ENCODE assay signal across 9 mouse cellular contexts in the genomic region with DNA sequence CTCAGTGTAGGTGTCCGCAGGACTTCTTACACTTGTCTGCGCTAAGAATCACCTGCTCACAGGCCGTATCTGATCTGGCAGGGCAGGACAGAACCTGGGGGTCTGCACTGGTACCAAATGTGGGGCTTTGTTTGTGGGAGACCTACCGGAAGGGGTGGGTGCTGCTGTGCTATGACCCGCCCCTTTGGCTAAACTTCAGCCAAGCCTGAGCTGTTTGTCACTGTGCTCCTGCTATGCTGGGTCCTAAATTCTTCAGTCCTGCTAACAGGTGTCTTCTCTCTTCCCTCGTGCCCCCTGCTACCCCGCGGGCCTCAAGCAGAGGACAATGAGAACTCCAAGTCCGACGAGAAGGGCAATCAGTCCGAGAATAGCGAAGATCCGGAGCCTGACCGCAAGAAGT.
DNase-seq lines count a peak whose midpoint lies in the region; ATAC-seq lines count a peak whose summit lies in the region.
"Had no signal": no experiment of that assay in that cellular context is flagged by ENCODE, and none has a peak within 500 bp of the region (broad histone marks: within the 10 kb centered on the region; RNA-seq: fewer than 3 reads in every experiment).

No protein-coding gene starts in this region.

- peaks cover 14% of the 10 kb centered on the region for H3K4me1 ChIP-seq in heart, embryonic 15.5 days (replicated peaks)
- H3K4me1 ChIP-seq in hindbrain, embryonic 14.5 days (replicated peaks; ENCODE audit: control insufficient read depth, insufficient read depth, low read length): no peaks in the 10 kb centered on the region; the same call in 1 of the 2 replicates
- H3K4me1 ChIP-seq in midbrain, embryonic 12.5 days: peaks cover 10% of the 10 kb centered on the region

- peaks cover 45% of the 10 kb centered on the region for H3K27me3 ChIP-seq in heart, embryonic 15.5 days
- peaks cover 13% of the 10 kb centered on the region; the same call in 1 of the 2 replicates for H3K27me3 ChIP-seq in hindbrain, embryonic 14.5 days (ENCODE audit: control insufficient read depth, insufficient read depth, low read length)
- H3K27me3 ChIP-seq in midbrain, embryonic 12.5 days: peaks cover 27% of the 10 kb centered on the region

- no peak for ATAC-seq in heart, embryonic 15.5 days (replicated peaks; ENCODE audit: insufficient number of reproducible peaks, insufficient read depth, low FRiP score, low read depth)
- ATAC-seq in hindbrain, embryonic 14.5 days (ENCODE audit: low FRiP score): no peak
- no peak for ATAC-seq in midbrain, embryonic 12.5 days (ENCODE audit: low FRiP score, low read depth)

- H3K9me3 ChIP-seq in heart, embryonic 15.5 days (replicated peaks): no peaks in the 10 kb centered on the region
- no peaks in the 10 kb centered on the region for H3K9me3 ChIP-seq in hindbrain, embryonic 14.5 days (ENCODE audit: control insufficient read depth, low read length)
- H3K9me3 ChIP-seq in midbrain, embryonic 12.5 days: no peaks in the 10 kb centered on the region

- no peak for DNase-seq in heart, adult 9 months (ENCODE audit: low spot score in 2 of 2)
- peak; percentile 68 for DNase-seq in R1 (ENCODE audit: low read depth, low spot score)
- DNase-seq in hindbrain, embryonic 14.5 days (ENCODE audit: low spot score): no peak
- DNase-seq in cerebellum, adult 9-11 months: no peak
- DNase-seq in spleen, postnatal 14 days (ENCODE audit: low spot score in 2 of 2): no peak
- DNase-seq in cerebellum, adult 18-20 months: no peak
- DNase-seq: lung, adult 18-20 months had no signal

- no peaks in the 10 kb centered on the region for H3K36me3 ChIP-seq in heart, embryonic 15.5 days
- H3K36me3 ChIP-seq in hindbrain, embryonic 14.5 days (replicated peaks; ENCODE audit: control insufficient read depth, insufficient read depth): no peaks in the 10 kb centered on the region
- H3K36me3 ChIP-seq in midbrain, embryonic 12.5 days: peaks cover 7% of the 10 kb centered on the region

- H3K27ac ChIP-seq in heart, embryonic 15.5 days: no peak overlapping the region
- no peak overlapping the region for H3K27ac ChIP-seq in hindbrain, embryonic 14.5 days
- no peak overlapping the region for H3K27ac ChIP-seq in midbrain, embryonic 12.5 days (replicated peaks)

- peak overlapping the region; percentile 9; the same call in 1 of the 2 replicates for H3K9ac ChIP-seq in heart, embryonic 15.5 days
- H3K9ac ChIP-seq in hindbrain, embryonic 14.5 days: peak overlapping the region; percentile 47
- H3K9ac ChIP-seq in midbrain, embryonic 12.5 days (replicated peaks): no peak overlapping the region

- 28% methylated on average over 14 of the region's 14 CpGs for WGBS in heart, embryonic 15.5 days
- 29% methylated on average over 14 of the region's 14 CpGs for WGBS in hindbrain, embryonic 14.5 days
- 33% methylated on average over 14 of the region's 14 CpGs for WGBS in midbrain, embryonic 12.5 days

- H3K4me3 ChIP-seq in heart, embryonic 15.5 days: peak overlapping the region; percentile 52
- H3K4me3 ChIP-seq in hindbrain, embryonic 14.5 days (replicated peaks; ENCODE audit: low read length): peak overlapping the region; percentile 31; the same call in 1 of the 2 replicates
- H3K4me3 ChIP-seq in midbrain, embryonic 12.5 days: peak overlapping the region; percentile 38

- peak overlapping the region; percentile 83 for H3K4me2 ChIP-seq in heart, embryonic 15.5 days
- peak overlapping the region; percentile 57 for H3K4me2 ChIP-seq in hindbrain, embryonic 14.5 days (replicated peaks)
- H3K4me2 ChIP-seq in midbrain, embryonic 12.5 days (replicated peaks): peak overlapping the region; percentile 56
